Mouse (Mus musculus) forebrain, embryonic 16.5 days (tissue): ENCODE measurements around the gene Rassf8. TPM values are rescaled to one million over a fixed set of nuclear protein-coding genes. Genes with fewer than 3 reads are reported as not detected.

Experiments
- ATAC-seq: fragments of 200-750 bp; cut with Nextera tagmentation; 2 replicates; pipeline ENCODE4 v1.8.0; 2017; ENCODE audit warnings: mild to moderate bottlenecking, moderate library complexity
- H3K27ac ChIP-seq: fragments of 300-500 bp; sonication (generic); 2 replicates; pipeline ENCODE4 v1.5.1; 2014; ENCODE audit warnings: low read length, control low read depth
- H3K27me3 ChIP-seq: fragments of 300-500 bp; sonication (generic); replicated peaks from 2 replicates; pipeline ENCODE4 v1.6.1; 2014; ENCODE audit warnings: low read length; ENCODE audit not compliant: control insufficient read depth, insufficient read depth
- H3K36me3 ChIP-seq: fragments of 300-500 bp; sonication (generic); 2 replicates; pipeline ENCODE4 v1.6.1; 2014; ENCODE audit not compliant: control insufficient read depth, insufficient read depth
- H3K4me1 ChIP-seq: fragments of 300-500 bp; sonication (generic); replicated peaks from 2 replicates; pipeline ENCODE4 v1.6.1; 2014; ENCODE audit warnings: low read length; ENCODE audit not compliant: control insufficient read depth, insufficient read depth
- H3K4me2 ChIP-seq: fragments of 300-500 bp; sonication (generic); 2 replicates; pipeline ENCODE4 v1.6.1; 2014; ENCODE audit warnings: mild to moderate bottlenecking, low read length, control low read depth
- H3K4me3 ChIP-seq: fragments of 300-500 bp; sonication (generic); replicated peaks from 2 replicates; pipeline ENCODE4 v1.5.1; 2014; ENCODE audit warnings: mild to moderate bottlenecking, low read length, control low read depth
- H3K9ac ChIP-seq: fragments of 300-500 bp; sonication (generic); replicated peaks from 2 replicates; pipeline ENCODE4 v1.6.1; 2014; ENCODE audit warnings: low read depth, low read length, control low read depth
- H3K9me3 ChIP-seq: fragments of 300-500 bp; sonication (generic); 2 replicates; pipeline ENCODE4 v1.6.1; 2016; ENCODE audit warnings: low read length; ENCODE audit not compliant: control insufficient read depth
- WGBS: fragments of 180-500 bp; shearing (Covaris S2); extraction: QIAGEN DNeasy Blood & Tissue Kit; methylation state at CpG from one replicate; pipeline ENCODE4 v1.1.7; 2014; 5-methylcytosine and 5-hydroxymethylcytosine counted together
- polyA plus RNA-seq: library from polyadenylated mRNA; unstranded; fragments of >200 nt; fragmentation: Nextera tagmentation; extraction: Ambion mirVana; gene quantifications from 2 replicates; pipeline ENCODE4 v1.2.1, GENCODE M21; 2015

Rassf8 gene
- polyA plus RNA-seq, 1 experiment from 2014 or later = 3.4 TPM

DNA sequence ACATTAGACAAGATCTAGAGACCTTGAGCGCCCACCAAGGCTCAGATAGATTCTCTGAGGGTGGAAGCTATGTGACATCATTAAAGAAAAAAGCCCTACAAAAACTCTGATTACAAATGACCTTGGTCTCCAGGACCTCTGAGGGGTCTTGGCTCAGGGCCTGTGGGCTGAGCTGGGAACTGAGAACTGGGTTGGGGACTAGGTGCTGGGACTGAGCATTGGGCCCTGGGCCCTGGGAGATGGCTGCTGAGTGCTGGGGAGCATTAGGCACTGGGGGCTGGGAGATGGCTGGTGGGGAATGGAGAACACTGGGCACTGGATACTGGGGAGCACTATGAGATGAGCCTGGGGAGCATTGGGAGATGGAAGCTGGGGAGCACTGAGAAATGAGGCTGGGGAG, 99.5 kb downstream of the Rassf8 start:
- Histone ChIP-seq H3K27me3 (no peaks in the 10 kb centered on the region), H3K27ac (no peak overlapping the region), H3K36me3 (no peaks in the 10 kb centered on the region), H3K4me1 (no peaks in the 10 kb centered on the region), H3K9ac (no peak overlapping the region), H3K4me3 (no peak overlapping the region), H3K9me3 (no peaks in the 10 kb centered on the region), H3K4me2 (no peak overlapping the region)
- 79% methylated on average over 1 of the region's 1 CpGs for WGBS
- no peak for ATAC-seq

DNA sequence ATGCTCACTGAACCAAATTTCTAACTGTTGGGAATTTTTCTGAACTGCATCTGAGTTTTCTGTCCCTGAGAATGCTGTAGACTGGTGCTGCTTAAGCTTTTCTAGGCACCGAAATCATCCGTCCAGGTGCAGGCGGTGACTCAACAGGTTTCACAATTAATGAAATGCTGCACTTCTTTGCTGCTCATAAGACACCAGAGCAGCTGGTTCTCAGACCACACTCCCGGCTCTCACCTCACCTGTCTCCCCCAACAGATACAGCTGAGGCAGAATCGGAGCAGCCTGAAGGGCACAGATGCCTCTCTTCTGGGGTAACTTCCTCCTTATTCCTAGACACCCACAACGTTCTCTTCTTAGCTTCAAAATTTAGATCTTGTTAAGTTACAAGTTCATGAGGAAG, 100.4 kb downstream of the Rassf8 start:
- Histone ChIP-seq H3K4me3 (no peak overlapping the region), H3K4me2 (no peak overlapping the region), H3K9me3 (no peaks in the 10 kb centered on the region), H3K4me1 (no peaks in the 10 kb centered on the region), H3K9ac (no peak overlapping the region), H3K36me3 (no peaks in the 10 kb centered on the region), H3K27ac (no peak overlapping the region), H3K27me3 (no peaks in the 10 kb centered on the region)
- WGBS = 91% methylated on average over 6 of the region's 6 CpGs
- ATAC-seq = no peak

DNA sequence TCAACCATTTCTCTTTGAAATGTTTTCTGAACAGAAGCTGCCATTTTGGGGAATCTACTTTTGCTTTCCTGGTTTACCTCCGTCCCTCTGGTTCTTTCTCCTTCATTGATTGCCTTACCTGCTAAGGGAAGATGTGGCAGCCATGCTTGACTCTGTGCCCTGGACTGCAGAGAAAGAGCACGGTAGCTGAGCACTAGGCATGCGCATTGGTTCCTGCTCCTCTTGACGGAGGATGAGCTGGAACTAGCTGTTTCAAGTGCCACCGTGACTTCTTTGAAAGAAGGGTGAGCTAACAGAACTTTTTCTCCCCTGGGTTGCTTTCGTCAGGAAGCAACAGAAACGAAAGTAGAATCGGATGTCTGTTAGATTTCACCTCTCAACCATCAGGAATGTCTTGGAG, 101.1 kb downstream of the Rassf8 start:
- H3K27ac ChIP-seq = no peak overlapping the region
- no peaks in the 10 kb centered on the region for H3K27me3 ChIP-seq
- H3K9me3 ChIP-seq = no peaks in the 10 kb centered on the region
- H3K4me2 ChIP-seq = no peak overlapping the region
- no peak overlapping the region for H3K9ac ChIP-seq
- H3K4me3 ChIP-seq = no peak overlapping the region
- no peaks in the 10 kb centered on the region for H3K4me1 ChIP-seq
- H3K36me3 ChIP-seq = no peaks in the 10 kb centered on the region
- WGBS = 95% methylated on average over 8 of the region's 8 CpGs
- no peak for ATAC-seq

DNA sequence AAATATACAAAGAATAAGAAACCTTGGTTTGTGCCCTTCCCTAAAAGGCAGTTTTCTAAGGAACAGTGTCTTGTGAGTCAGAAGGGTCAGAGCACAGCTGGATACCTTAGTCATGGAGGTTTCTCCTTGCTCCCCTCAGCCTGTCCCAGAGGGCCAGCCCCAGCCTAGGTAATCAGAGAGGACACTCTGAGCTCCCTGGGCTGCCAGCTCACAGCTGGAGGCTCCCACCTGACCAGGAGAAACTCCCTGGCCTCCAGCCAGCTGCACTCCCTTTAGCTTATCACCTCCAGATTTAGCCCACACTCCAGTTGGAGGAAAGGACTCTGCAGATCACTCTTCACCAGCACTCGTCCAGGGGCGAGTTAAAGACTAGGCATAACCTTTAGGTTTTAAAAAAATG, 104.2 kb downstream of the Rassf8 start:
- Histone ChIP-seq H3K27me3 (no peaks in the 10 kb centered on the region), H3K27ac (no peak overlapping the region), H3K9me3 (no peaks in the 10 kb centered on the region), H3K4me2 (no peak overlapping the region), H3K4me1 (peaks cover 6% of the 10 kb centered on the region), H3K9ac (no peak overlapping the region), H3K4me3 (no peak overlapping the region), H3K36me3 (no peaks in the 10 kb centered on the region)
- 61% methylated on average over 2 of the region's 2 CpGs for WGBS
- ATAC-seq = no peak

DNA sequence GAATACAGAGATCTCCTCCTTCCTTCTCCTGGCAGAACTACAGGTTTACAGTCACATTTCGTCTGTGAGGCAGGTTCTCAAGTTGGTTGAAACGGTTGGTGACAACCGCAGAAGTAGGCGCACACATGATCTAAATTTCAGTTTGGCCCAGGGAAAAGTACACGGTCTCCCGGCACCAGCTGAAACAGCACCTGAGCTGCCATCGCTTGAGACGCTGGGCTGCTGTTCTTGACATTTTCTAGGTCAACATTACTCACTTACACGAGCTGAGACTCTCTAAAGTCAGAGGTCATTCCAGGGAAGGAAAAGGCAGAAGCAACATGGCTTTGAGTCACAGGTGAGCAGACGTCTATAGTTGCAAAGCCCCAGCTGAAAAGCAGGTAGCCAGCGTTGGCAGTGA, 105.4 kb downstream of the Rassf8 start:
- Histone ChIP-seq H3K9me3 (no peaks in the 10 kb centered on the region), H3K9ac (no peak overlapping the region), H3K4me2 (no peak overlapping the region), H3K27ac (no peak overlapping the region), H3K27me3 (no peaks in the 10 kb centered on the region), H3K4me3 (no peak overlapping the region), H3K36me3 (no peaks in the 10 kb centered on the region), H3K4me1 (peaks cover 11% of the 10 kb centered on the region)
- 89% methylated on average over 11 of the region's 11 CpGs for WGBS
- no peak for ATAC-seq

DNA sequence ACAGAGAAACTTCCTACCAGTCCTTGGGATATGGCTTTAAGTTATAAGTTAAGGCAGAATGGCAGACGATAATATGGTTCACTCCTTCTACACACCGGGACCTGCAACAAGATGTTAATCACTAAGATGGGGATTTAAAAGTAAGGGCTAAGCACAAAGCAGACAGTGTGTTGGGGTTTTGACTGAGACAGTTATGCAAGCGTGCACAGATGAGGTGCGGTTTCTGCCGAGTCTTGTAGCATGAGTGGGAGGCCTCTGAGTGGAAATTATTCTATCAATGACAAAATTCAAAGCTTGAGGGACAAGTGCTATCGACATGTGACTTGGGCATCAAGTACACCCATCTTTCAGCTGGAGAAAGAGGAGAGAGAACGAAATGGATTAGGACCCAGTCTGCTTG, 106.2 kb downstream of the Rassf8 start:
- Histone ChIP-seq H3K4me2 (no peak overlapping the region), H3K4me1 (peaks cover 11% of the 10 kb centered on the region), H3K9ac (no peak overlapping the region), H3K27ac (no peak overlapping the region), H3K36me3 (no peaks in the 10 kb centered on the region), H3K9me3 (no peaks in the 10 kb centered on the region), H3K27me3 (0 out of 2 replicates have a peak, but pooled peaks cover 2% of the 10 kb centered on the region), H3K4me3 (no peak overlapping the region)
- no peak for ATAC-seq
- 90% methylated on average over 7 of the region's 7 CpGs for whole genome bisulfite sequencing

DNA sequence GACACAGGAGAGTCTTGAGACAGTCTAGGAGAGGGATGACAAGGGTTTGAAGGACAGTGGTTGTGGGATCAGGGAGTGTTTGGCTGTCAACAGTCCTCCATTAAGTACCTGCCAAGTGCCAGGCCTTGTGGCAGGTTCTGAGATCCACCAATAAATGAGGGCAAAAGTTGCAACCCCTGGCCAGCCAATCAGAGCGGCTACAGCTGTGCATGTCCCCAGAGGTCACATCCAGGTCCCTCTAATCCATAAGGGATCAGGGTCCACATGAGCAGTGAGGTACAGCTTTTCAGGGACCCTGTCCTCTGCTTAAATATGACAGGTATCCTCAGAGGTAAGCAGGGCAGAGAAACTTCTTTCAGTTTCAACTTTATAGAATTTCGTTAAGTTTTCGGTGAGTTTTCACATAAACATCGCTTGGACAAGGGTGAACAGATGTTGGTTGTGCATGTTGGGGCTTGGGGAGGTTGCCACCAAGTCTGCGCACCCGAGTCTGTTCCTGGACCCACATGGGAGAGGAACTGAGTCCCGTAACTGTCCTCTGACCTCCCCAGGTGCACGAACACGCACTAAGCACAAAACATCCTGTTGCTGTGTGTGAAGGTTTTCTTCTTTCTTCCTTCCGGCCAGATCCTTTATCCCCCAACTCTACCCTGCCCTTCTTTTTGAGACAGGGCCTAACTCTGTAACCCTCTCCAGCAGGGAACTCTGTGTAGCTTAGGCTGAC, 107.0 kb downstream of the Rassf8 start:
- Histone ChIP-seq H3K4me2 (no peak overlapping the region), H3K9ac (no peak overlapping the region), H3K36me3 (no peaks in the 10 kb centered on the region), H3K27ac (no peak overlapping the region), H3K4me1 (peaks cover 11% of the 10 kb centered on the region), H3K27me3 (0 out of 2 replicates have a peak, but pooled peaks cover 2% of the 10 kb centered on the region), H3K4me3 (no peak overlapping the region), H3K9me3 (no peaks in the 10 kb centered on the region)
- ATAC-seq = no peak
- WGBS = 87% methylated on average over 10 of the region's 10 CpGs

DNA sequence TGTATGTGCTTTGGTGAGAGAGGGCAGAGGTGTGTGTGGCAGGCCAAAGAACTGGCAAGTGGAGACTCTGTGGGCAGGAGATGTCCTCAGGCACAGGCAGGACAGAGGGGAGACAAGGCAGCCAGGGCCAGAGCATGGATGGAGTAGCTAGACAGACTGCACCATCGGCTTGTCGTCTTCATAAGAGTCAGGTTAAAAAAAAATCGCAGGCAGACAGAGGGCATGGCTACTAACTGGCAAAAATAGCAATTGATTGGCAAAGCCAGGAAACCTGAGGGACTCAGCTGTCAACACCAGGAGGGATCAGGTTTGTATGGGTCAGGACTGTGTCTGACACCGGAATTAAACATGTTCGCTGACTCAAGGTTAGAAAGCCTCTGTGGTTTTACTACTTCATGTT, 108.2 kb downstream of the Rassf8 start:
- 57% methylated on average over 5 of the region's 5 CpGs for WGBS
- ATAC-seq = no peak
- H3K4me1 ChIP-seq = peaks cover 11% of the 10 kb centered on the region
- H3K4me2 ChIP-seq = no peak overlapping the region
- no peak overlapping the region for H3K9ac ChIP-seq
- 0 out of 2 replicates have a peak, but pooled peaks cover 2% of the 10 kb centered on the region for H3K27me3 ChIP-seq
- H3K9me3 ChIP-seq = no peaks in the 10 kb centered on the region
- no peaks in the 10 kb centered on the region for H3K36me3 ChIP-seq
- H3K4me3 ChIP-seq = no peak overlapping the region
- H3K27ac ChIP-seq = no peak overlapping the region

DNA sequence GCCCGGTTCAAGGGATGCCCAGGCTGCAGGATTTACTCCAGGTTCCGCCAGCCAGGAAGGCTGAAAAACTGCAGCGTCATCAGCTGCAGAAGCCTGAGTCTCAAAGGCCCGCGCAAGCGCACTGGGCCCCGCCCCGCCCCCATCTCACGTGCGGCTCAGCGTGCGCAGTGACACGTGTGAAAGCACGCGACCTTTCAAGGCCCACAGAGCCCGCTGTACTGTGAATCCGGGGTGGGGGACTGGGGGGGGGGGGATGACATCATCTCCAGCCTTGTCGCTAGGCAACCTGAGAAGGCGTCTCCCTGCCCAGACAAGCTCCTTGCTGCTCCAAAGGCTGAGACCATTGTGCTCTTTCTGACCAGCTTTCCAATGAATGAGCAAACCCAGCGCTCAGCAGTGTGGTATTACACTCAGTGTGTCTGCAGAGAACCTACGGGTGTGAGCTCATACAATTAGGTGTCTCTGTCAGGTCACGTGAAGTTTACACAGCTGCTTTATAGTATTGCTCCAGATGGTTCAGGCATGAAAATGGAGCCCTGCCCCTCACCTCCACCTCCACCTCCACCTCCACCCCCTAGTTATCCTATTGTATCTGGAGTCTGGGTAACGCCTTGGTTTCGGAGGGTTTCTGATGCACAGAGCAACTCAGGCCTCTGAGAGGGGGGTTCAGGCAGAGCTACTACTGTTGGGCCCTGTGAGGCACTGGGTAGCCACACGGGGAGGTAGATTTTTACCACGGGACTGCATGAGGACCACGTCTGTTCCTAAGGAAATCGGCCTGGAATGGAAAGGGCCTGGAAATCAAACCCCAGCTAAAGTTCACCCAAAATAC, 109.4 kb downstream of the Rassf8 start:
- Histone ChIP-seq H3K4me1 (peaks cover 11% of the 10 kb centered on the region), H3K4me3 (peak overlapping the region; percentile 34), H3K4me2 (peak overlapping the region; percentile 64), H3K36me3 (no peaks in the 10 kb centered on the region), H3K27ac (0 out of 2 replicates have a peak overlapping the region, but pooled peaks have one; percentile 25), H3K9me3 (no peaks in the 10 kb centered on the region), H3K27me3 (0 out of 2 replicates have a peak, but pooled peaks cover 2% of the 10 kb centered on the region), H3K9ac (peak overlapping the region; percentile 54)
- 2% methylated on average over 28 of the region's 28 CpGs for WGBS
- peak; percentile 93 for ATAC-seq
